Mouse (Mus musculus) ES-Bruce4 (cell line): Measurements from ENCODE around the gene St6galnac3.

Experiments
- CTCF ChIP-seq: IDR thresholded peaks from one replicate; pipeline ENCODE4 v1.8.1; 2011; ENCODE audit warnings: low read depth, low read length
- EP300 ChIP-seq: IDR thresholded peaks from 2 replicates; pipeline ENCODE4 v1.6.1; 2011; ENCODE audit warnings: low read depth, low read length; ENCODE audit not compliant: insufficient read depth

DNA sequence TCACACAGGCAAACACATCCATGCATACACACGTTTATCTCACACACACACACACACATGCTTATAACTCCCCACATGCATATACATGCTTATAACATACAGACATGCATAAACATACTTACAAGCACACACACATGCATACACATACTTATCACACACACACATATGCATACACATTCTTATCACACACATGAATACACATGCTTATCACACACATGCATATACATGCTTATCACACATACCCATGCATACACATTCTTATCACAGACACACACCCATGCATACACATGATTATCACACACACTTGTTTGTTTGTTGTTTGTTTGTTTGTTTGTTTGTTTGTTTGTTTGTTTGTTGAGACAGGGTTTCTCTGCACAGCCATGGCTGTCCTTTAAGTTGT, 40.1 kb downstream of the St6galnac3 start:
- TF ChIP-seq CTCF = no peak
- TF ChIP-seq EP300 = no peak
